Mouse (Mus musculus): ENCODE measurements at regions not wholly inside any gene's neighbourhood (a gene's known extent, or its start where the extent isn't known, plus 50 kb on each side); places are given as distances from the start of the nearest gene placed in this dataset.

GRCm38 (mm10) chr14:8789348-8789747 lies 123.3 kb upstream of the 4930452B06Rik start:
- TF ChIP-seq CTCF (IDR thresholded peaks at IDR 0.05; ENCODE audit: low read depth) (no peak), EP300 (IDR thresholded peaks at IDR 0.05; ENCODE audit: low read depth) (no peak)

Measured in liver, embryonic 14.5 days (tissue).